7 mouse cellular contexts compared by ENCODE assay signal in the genomic region with DNA sequence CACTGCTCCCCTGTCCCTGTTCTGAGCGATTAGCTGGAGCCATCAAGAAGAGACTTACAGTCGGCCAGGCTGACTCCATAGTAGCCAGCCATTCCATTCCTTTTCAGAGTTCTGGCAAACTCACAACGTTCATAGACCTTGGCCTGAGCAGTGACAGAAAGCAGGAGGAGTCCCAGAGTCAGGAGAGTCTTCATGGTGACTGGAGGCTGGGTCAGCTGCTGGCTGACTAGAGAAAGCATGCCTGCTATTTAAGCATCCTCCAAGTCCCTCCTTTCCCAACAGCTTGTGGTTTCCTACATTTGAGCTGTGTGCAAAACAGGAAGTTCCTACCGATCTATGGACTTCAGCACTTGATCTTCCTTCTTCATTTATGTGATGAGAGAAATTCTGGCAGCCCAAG. TPM values are rescaled to one million over a fixed set of nuclear protein-coding genes. Genes with fewer than 3 reads are reported as not detected.
DNase-seq lines count a peak whose midpoint lies in the region; ATAC-seq lines count a peak whose summit lies in the region.

A gene (minus strand): TSS at position 273 of the 400 bp plus-strand sequence.

- 65% methylated on average over 4 of the region's 4 CpGs for WGBS in hindbrain, embryonic 10.5 days
- 32% methylated on average over 4 of the region's 4 CpGs for WGBS in liver, embryonic 11.5 days

- H3K36me3 ChIP-seq in hindbrain, embryonic 10.5 days: no peaks in the 10 kb centered on the region
- H3K36me3 ChIP-seq in liver, embryonic 11.5 days (ENCODE audit: control insufficient read depth, insufficient read depth, low read length): no peaks in the 10 kb centered on the region

- no peak for ATAC-seq in liver, embryonic 11.5 days (replicated peaks; ENCODE audit: low FRiP score)
- no peak for ATAC-seq in frontal cortex, adult (ENCODE audit: low TSS enrichment)

- no peaks in the 10 kb centered on the region for H3K9me3 ChIP-seq in hindbrain, embryonic 10.5 days
- no peaks in the 10 kb centered on the region for H3K9me3 ChIP-seq in liver, embryonic 11.5 days (ENCODE audit: control insufficient read depth, low read length)

- H3K4me3 ChIP-seq in hindbrain, embryonic 10.5 days: no peak within 1 kb of the TSS
- H3K4me3 ChIP-seq in liver, embryonic 11.5 days (ENCODE audit: low read depth, low read length): no peak within 1 kb of the TSS

- H3K27ac ChIP-seq in hindbrain, embryonic 10.5 days: no peak within 1 kb of the TSS
- no peak within 1 kb of the TSS for H3K27ac ChIP-seq in liver, embryonic 11.5 days (ENCODE audit: low read depth, low read length)

- no peaks in the 10 kb centered on the region for H3K27me3 ChIP-seq in hindbrain, embryonic 10.5 days (ENCODE audit: insufficient read depth, poor library complexity, severe bottlenecking)
- no peaks in the 10 kb centered on the region for H3K27me3 ChIP-seq in liver, embryonic 11.5 days (replicated peaks; ENCODE audit: control insufficient read depth, insufficient read depth, low read length)

- peak; percentile 46 for DNase-seq in MEL-GATA-1-ER (ENCODE audit: extremely low read depth, low read depth)
- no peak for DNase-seq in adrenal gland, adult 18-20 months (ENCODE audit: low spot score in 2 of 2)
- no peak for DNase-seq in gastrocnemius, adult 18-20 months (ENCODE audit: low spot score)
- no peak for DNase-seq in hindbrain, embryonic 10.5 days (ENCODE audit: low spot score)
- DNase-seq in liver, embryonic 11.5 days (ENCODE audit: low spot score): no peak
- peak; percentile 45 to 47 for DNase-seq in monocyte, adult 2 months (ENCODE audit: low read depth in 1 of 2, low spot score in 2 of 2)

- no peak within 1 kb of the TSS for H3K9ac ChIP-seq in liver, embryonic 11.5 days (ENCODE audit: low read depth, low read length)

- no peak within 1 kb of the TSS; the same call in 1 of the 2 replicates for H3K4me2 ChIP-seq in liver, embryonic 11.5 days

- no peaks in the 10 kb centered on the region for H3K4me1 ChIP-seq in hindbrain, embryonic 10.5 days (replicated peaks)
- no peaks in the 10 kb centered on the region for H3K4me1 ChIP-seq in liver, embryonic 11.5 days (replicated peaks; ENCODE audit: control insufficient read depth, insufficient read depth, low read length)

RNA-seq across cellular contexts. Expression of the gene that starts here (rescaled TPM):
- 100 to 1,000 TPM; 173 to 444 TPM for total RNA-seq in adrenal gland, adult 18-20 months (2021)
- 10 to 100 TPM; 28.7 to 48.4 TPM for total RNA-seq in gastrocnemius, adult 18-20 months (2021)
- 8.7 and 16.7 TPM in 2 replicates for polyA plus RNA-seq in hindbrain, embryonic 10.5 days (2016; fragmentation: Nextera tagmentation; extraction: Ambion mirVana)
- 86.2 and 92.6 TPM in 2 replicates for polyA plus RNA-seq in liver, embryonic 11.5 days (2014; fragmentation: Nextera tagmentation; extraction: Ambion mirVana)

Comparison
In these comparisons a context has a peak if more than half of its experiments do, and no peak if none do; other contexts are left out.
1. DNase-seq: peak in MEL-GATA-1-ER (single experiment) and monocyte, adult 2 months (2 of 2); none in adrenal gland, adult 18-20 months (0 of 2), gastrocnemius, adult 18-20 months (single experiment), hindbrain, embryonic 10.5 days (single experiment) and liver, embryonic 11.5 days (single experiment).